Mouse (Mus musculus) hindbrain, embryonic 13.5 days (tissue): ENCODE measurements at regions not wholly inside any gene's neighbourhood (a gene's known extent, or its start where the extent isn't known, plus 50 kb on each side); places are given as distances from the start of the nearest gene placed in this dataset.
"Not testable (repeated sequence)": the region's sequence is repeated elsewhere in the genome, so short reads cannot be mapped to it uniquely, and the experiment has no call there.

Source experiments
- ATAC-seq: fragments of 200-750 bp; cut with Nextera tagmentation; 2 replicates; pipeline ENCODE4 v1.8.0; 2017; ENCODE audit warnings: moderate TSS enrichment; ENCODE audit not compliant: low FRiP score
- H3K27ac ChIP-seq: fragments of 300-500 bp; sonication (generic); 2 replicates; pipeline ENCODE4 v1.5.1; 2015; ENCODE audit warnings: inconsistent platforms, mild to moderate bottlenecking, moderate library complexity
- H3K27me3 ChIP-seq: fragments of 300-500 bp; sonication (generic); 2 replicates; pipeline ENCODE4 v1.6.1; 2015; ENCODE audit warnings: mild to moderate bottlenecking, inconsistent platforms
- H3K36me3 ChIP-seq: fragments of 300-500 bp; sonication (generic); 2 replicates; pipeline ENCODE4 v1.6.1; 2015; ENCODE audit warnings: mild to moderate bottlenecking, inconsistent platforms
- H3K4me1 ChIP-seq: fragments of 300-500 bp; sonication (generic); replicated peaks from 2 replicates; pipeline ENCODE4 v1.6.1; 2015; ENCODE audit warnings: inconsistent platforms
- H3K4me2 ChIP-seq: fragments of 300-500 bp; sonication (generic); 2 replicates; pipeline ENCODE4 v1.6.1; 2015; ENCODE audit warnings: inconsistent platforms, mild to moderate bottlenecking, moderate library complexity
- H3K4me3 ChIP-seq: fragments of 300-500 bp; sonication (generic); 2 replicates; pipeline ENCODE4 v1.5.1; 2015; ENCODE audit warnings: mild to moderate bottlenecking, inconsistent platforms
- H3K9ac ChIP-seq: fragments of 300-500 bp; sonication (generic); 2 replicates; pipeline ENCODE4 v1.6.1; 2015; ENCODE audit warnings: mild to moderate bottlenecking, inconsistent platforms
- H3K9me3 ChIP-seq: fragments of 300-500 bp; sonication (generic); 2 replicates; pipeline ENCODE4 v1.6.1; 2016; ENCODE audit warnings: inconsistent platforms
- WGBS: fragments of 180-500 bp; shearing (Covaris S2); methylation state at CpG from one replicate; pipeline ENCODE4 v1.1.7; 2015; 5-methylcytosine and 5-hydroxymethylcytosine counted together

DNA sequence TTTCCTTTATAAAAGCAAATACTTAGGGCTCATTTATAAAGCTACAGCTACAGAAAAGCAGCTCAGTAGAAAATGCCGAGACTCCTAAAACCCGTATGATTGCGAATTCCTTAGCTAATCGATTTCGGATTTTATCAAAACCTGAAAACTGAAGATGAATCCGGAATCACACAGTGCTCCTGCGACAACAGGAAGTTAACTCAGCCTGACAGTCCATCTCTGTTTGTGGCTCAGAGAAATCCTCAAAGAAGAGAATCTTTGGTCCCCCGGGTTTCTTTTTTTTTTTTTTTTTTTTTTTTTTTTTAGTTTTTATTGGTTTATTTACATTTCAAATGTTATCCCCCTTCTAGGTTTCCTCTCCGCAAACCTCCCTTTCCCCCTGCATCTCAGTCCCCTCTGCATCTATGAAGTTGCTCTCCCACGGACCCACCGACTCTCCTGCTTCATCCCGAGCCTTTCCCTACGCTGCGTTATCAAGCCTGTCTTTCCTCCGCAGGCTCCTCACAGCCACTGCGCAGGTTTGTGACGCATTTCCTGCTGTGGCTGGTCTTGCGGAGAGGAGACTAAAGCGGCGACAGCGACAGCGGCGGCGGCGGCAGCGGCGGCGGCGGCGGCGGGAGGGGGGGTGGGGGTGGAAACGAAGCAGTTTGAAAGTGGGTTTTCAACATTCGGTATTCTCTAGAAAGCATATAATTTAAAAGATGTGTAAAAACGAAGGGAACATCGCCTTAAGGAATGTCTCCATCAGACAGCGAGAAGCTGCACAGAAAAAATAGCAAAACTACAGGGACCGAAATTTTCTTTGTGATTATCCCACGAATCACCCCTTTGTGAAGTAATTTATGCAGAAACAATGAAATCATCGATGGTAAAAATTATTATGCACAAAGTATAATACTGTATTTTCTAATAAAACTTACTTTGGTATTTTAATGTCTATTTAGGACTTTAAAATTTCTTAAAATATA, 352.3 kb upstream of the Snrpn start:
- peak; percentile 97 for ATAC-seq
- not testable (repeated sequence) for H3K36me3 ChIP-seq, H3K27me3 ChIP-seq, H3K4me1 ChIP-seq, H3K9me3 ChIP-seq
- H3K9ac ChIP-seq, result peak overlapping the region; percentile 51; the same call in 1 of the 2 replicates
- H3K4me3 ChIP-seq, result peak overlapping the region; percentile 37
- H3K27ac ChIP-seq, result peak overlapping the region; percentile 60
- peak overlapping the region; percentile 39 for H3K4me2 ChIP-seq
- WGBS, result 13% methylated on average over 39 of the region's 39 CpGs

DNA sequence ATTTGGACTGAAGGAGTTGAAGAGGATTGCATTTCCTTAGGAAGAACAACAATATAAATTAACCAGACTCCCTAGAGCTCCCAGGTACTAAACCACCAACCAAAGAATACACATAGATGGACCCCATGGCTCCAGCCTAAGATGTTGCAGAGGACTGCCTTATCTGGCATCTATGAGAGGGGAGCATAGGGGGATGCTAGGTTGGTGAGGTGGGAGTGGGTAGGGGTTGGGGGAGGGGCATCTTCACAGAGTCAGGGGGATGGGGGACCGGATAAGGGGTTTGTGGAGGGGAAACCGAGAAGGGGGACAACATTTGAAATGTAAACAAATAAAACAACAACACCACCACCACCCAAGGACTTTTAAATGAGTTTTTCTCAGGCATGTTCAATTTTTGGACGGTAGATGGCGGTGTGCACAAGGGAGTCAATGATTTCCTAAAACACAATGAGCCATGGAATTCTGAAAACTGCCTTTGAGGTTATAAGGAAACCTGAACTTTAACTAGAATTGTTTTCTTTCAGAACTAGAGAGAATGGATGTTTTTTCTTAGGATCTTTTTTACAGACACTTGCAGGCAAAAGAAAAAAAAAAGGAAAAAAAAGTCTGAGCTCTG, 347.9 kb upstream of the Snrpn start:
- H3K4me1 ChIP-seq, H3K27me3 ChIP-seq, H3K4me2 ChIP-seq, ATAC-seq, H3K9me3 ChIP-seq, H3K36me3 ChIP-seq, H3K4me3 ChIP-seq, H3K9ac ChIP-seq, H3K27ac ChIP-seq: not testable (repeated sequence)
- WGBS, result 4% methylated on average over 4 of the region's 4 CpGs

DNA sequence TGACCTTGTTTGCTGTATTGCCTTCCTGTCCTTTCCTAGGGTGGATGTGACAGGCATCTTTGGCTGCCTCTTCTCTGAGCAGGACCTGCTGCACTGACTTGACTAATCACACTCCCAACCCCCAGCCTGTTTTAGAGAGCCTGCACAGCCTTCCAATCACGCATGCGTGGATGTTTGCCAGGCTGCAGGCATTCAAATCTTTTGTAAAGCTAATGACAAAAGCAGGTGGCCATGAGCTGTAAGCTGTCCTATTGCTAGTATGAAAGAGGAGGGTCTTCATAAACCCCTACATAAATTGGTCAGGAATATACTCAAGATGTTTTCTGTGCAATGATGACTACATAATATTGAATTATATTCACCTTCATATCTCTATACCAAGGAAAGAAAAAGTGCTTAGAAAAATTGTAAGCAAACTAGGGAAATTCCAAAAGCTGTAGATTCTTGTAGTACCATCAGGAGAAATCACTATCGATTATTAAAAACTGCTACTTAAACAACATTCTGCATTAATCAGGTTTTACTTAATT, 310.1 kb upstream of the Snrpn start:
- not testable (repeated sequence) for H3K9me3 ChIP-seq, H3K27me3 ChIP-seq, H3K36me3 ChIP-seq, H3K9ac ChIP-seq, H3K4me1 ChIP-seq
- Histone ChIP-seq H3K4me3 (peak overlapping the region; percentile 6; the same call in 1 of the 2 replicates), H3K27ac (peak overlapping the region; percentile 74), H3K4me2 (peak overlapping the region; percentile 33)
- peak; percentile 66; the same call in 1 of the 2 replicates for ATAC-seq
- 63% methylated on average over 3 of the region's 3 CpGs for WGBS

DNA sequence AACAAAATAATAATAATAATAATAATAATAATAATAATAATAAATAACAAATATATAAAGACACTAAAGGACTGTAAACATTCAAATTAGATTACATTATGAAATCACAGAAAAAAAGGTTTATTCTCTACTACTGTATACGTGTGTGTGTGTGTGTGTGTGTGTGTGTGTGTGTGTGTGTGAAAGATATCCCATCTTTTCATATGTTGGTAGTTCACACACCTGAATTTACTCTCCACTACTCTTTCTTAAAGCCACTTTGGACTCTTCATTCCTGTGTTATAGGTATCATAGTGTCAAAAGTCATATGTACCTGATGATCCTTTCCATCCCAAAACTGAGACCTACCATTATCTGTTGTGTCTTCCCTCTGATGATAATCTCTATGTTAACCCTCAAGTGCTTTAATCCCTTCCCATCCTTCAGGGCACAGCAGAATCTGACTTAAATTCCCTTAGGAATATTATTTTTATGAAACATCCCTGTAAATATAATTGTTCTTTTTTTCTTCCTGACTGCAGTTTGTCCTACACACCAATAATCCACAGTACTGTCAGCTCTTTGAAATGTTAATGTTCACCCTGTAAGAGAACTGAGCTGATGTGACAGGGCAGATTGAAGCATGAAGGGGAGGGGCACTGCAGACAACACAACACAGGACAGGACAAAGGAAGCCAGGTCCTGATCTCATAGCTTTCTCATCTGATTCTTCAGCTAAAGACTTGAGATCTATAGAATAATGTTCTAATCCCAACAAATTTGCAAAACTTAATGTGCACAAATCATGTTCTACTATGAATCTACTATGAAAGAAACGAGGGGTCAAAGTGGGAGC, 309.4 kb upstream of the Snrpn start:
- peak overlapping the region; percentile 33 for H3K4me2 ChIP-seq
- not testable (repeated sequence) for H3K9me3 ChIP-seq, H3K4me1 ChIP-seq, H3K27me3 ChIP-seq, H3K36me3 ChIP-seq
- peak overlapping the region; percentile 1; the same call in 1 of the 2 replicates for H3K9ac ChIP-seq
- peak; percentile 83; the same call in 1 of the 2 replicates for ATAC-seq
- 30% methylated on average over 2 of the region's 2 CpGs for WGBS
- H3K4me3 ChIP-seq, result peak overlapping the region; percentile 6; the same call in 1 of the 2 replicates
- H3K27ac ChIP-seq, result peak overlapping the region; percentile 74

DNA sequence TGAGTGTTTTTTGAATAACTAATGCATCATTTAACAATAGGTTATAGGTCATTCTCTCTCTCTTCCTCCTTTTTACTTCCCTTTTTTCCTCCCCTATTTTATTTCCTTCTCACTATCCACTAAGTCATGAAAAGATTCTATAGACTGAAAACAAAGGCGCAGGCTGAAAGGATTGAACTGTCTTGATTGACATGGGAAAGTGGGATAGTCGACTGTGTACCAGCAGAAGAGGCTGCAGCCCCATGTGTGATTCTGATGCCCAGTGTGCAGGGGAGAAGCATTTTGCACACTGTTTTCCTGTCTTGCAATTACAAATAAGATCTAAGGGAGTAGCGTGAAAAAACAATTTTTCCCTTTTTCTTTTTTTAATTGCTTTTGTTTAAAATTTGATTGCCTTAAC, 298.8 kb upstream of the Snrpn start:
- Histone ChIP-seq H3K4me3 (no peak overlapping the region), H3K27ac (no peak overlapping the region), H3K9me3 (no peaks in the 10 kb centered on the region), H3K4me2 (no peak overlapping the region), H3K36me3 (no peaks in the 10 kb centered on the region), H3K9ac (no peak overlapping the region), H3K4me1 (no peaks in the 10 kb centered on the region), H3K27me3 (no peaks in the 10 kb centered on the region)
- WGBS, result 51% methylated on average over 3 of the region's 3 CpGs
- no peak for ATAC-seq

DNA sequence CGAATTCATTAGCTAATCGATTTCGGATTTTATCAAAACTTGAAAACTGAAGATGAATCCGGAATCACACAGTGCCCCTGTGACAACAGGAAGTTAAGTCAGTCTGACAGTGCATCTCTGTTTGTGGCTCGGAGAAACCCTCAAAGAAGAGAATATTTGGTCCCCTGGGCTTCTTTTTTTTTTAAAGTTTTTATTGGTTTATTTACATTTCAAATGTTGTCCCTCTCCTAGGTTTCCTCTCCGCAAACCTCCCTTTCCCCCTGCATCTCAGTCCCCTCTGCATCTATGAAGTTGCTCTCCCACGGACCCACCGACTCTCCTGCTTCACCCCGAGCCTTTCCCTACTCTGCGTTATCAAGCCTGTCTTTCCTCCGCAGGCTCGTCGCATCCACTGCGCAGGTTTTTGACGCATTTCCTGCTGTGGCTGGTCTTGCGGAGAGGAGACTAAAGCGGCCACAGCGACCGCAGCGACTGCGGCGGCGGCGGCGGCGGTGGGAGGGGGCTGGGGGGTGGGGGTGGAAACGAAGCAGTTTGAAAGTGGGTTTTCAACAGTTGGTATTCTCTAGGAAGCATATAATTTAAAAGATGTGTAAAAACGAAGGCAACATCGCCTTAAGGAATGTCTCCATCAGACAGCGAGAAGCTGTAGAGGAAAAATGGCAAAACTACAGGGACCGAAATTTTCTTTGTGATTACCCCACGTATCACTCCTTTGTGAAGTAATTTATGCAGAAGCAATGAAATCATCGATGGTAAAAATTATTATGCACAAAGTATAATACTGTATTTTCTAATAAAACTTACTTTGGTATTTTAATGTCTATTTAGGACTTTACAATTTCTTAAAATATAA, 251.2 kb upstream of the Snrpn start:
- 0 out of 2 replicates have a peak overlapping the region, but pooled peaks have one; percentile 60 for H3K27ac ChIP-seq
- 10% methylated on average over 33 of the region's 33 CpGs for WGBS
- H3K9ac ChIP-seq, result peak overlapping the region; percentile 53; the same call in 1 of the 2 replicates
- peak; percentile 98 for ATAC-seq
- not testable (repeated sequence) for H3K36me3 ChIP-seq, H3K9me3 ChIP-seq, H3K27me3 ChIP-seq, H3K4me1 ChIP-seq
- peak overlapping the region; percentile 38 for H3K4me3 ChIP-seq
- peak overlapping the region; percentile 34 for H3K4me2 ChIP-seq

DNA sequence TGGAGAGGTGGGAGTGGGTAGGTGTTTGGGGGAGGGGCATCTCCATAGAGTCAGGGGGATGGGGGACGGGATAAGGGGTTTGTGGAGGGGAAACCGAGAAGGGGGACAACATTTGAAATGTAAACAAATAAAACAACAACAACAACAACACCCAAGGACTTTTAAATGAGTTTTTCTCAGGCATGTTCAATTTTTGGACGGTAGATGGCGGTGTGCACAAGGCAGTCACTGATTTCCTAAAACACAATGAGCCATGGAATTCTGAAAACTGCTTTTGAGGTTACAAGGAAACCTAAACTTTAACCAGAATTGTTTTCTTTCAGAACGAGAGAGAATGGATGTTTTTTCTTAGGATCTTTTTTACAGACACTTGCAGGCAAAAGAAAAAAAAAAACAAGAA, 246.9 kb upstream of the Snrpn start:
- H3K4me1 ChIP-seq, H3K36me3 ChIP-seq, H3K9me3 ChIP-seq, H3K27me3 ChIP-seq, H3K4me2 ChIP-seq, ATAC-seq, H3K4me3 ChIP-seq, H3K9ac ChIP-seq, H3K27ac ChIP-seq: not testable (repeated sequence)
- WGBS, result 10% methylated on average over 5 of the region's 5 CpGs

DNA sequence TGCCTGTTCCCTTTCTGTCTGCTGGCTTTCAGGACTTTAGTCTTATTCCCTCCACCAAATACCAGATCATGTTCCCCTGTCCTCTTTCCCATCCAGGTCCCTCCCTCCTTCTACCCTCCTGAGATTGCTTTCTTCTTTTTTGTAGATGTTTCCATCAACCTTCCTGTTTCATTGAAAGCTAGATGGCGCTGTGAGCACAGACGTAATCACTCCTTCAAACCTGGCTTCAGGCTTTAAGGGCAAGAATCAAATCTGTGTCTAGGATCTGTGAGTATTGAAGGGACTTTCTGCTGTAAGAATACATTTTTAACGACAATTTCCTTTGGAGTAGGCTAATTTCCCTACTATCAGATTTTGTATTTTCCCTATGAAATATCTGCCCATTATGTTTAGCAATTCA, 234.0 kb upstream of the Snrpn start:
- not testable (repeated sequence) for H3K4me2 ChIP-seq, H3K9ac ChIP-seq, H3K9me3 ChIP-seq, H3K27ac ChIP-seq, H3K27me3 ChIP-seq, ATAC-seq, H3K36me3 ChIP-seq, H3K4me3 ChIP-seq, H3K4me1 ChIP-seq
- WGBS, result 17% methylated on average over 3 of the region's 3 CpGs

DNA sequence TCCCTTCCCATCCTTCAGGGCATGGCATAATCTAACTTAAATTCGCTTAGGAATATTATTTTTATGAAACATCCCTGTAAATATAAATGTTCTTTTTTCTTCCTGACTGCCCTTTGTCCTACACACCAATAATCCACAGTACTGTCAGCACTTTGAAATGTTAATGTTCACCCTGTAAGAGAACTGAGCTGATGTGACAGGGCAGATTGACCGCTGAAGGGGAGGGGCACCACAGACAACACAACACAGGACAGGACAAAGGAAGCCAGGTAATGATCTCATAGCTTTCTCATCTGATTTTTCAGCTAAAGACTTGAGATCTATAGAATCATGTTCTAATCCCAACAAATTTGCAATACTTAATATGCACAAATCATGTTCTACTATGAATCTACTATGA, 212.2 kb upstream of the Snrpn start:
- not testable (repeated sequence) for H3K27me3 ChIP-seq, H3K27ac ChIP-seq, ATAC-seq, H3K9me3 ChIP-seq, H3K4me3 ChIP-seq, H3K9ac ChIP-seq, H3K4me2 ChIP-seq, H3K4me1 ChIP-seq, H3K36me3 ChIP-seq
- WGBS, result 77% methylated on average over 2 of the region's 2 CpGs
